Mouse (Mus musculus) kidney, adult 2 months (tissue): ENCODE measurements around the gene 9230102O04Rik.

Experiments used
- CTCF ChIP-seq: fragments of 200-500 bp; conservative IDR thresholded peaks from 2 replicates; pipeline ENCODE4 v1.5.1; 2011; ENCODE audit warnings: low read depth, mild to moderate bottlenecking, control low read depth, low read length, moderate library complexity, mixed read lengths; ENCODE audit not compliant: insufficient read depth, insufficient read length
- POLR2A ChIP-seq: fragments of 200-500 bp; IDR thresholded peaks from one replicate; pipeline ENCODE4 v1.6.1; 2011; ENCODE audit warnings: low read depth, low read length, control low read depth

DNA sequence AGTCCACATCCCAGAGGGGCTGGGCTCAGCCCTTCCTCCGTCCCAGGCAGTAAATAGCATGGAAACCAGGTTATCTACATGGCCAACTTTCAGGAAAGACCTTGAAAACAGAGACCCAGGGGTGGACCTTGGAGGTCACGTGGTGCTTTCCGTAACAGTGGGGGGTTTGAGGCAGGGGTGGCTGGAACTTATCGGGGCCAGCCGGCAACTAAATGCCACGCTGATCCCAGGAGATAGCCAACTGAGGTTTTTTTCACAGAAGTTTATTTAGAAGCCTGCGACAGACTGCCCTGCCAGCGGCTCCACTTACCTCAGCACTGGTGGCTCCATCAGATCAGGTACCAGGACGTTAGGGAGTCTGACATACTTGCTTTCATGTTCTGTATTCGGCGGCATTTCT lies 16.7 kb upstream of the 9230102O04Rik start:
- no peak for TF ChIP-seq POLR2A
- TF ChIP-seq CTCF = no peak
